Mouse (Mus musculus): ENCODE measurements around the gene Chtf18. TPM values are rescaled to one million over a fixed set of nuclear protein-coding genes. Genes with fewer than 3 reads are reported as not detected.

Gene Chtf18
- polyA plus RNA-seq, 1 experiment from 2014 or later: 41.2 TPM

GRCm38 (mm10) chr17:25716711-25717637 lies 10.2 kb downstream of the Chtf18 start, which contains the start of gene Gng13:
TSS of gene Gng13 (plus strand) at chr17:25717171.
- H3K9me3 ChIP-seq (ENCODE audit: low read length): no peaks in the 10 kb centered on the region
- H3K4me3 ChIP-seq (ENCODE audit: low read length): peak within 1 kb of the TSS; percentile 44
- peak; percentile 62; the same call in 1 of the 2 replicates for ATAC-seq (ENCODE audit: low FRiP score, low TSS enrichment)
- H3K4me1 ChIP-seq (ENCODE audit: insufficient read depth, low read length): peaks cover 15% of the 10 kb centered on the region
- H3K27me3 ChIP-seq (ENCODE audit: insufficient read depth, low read length): peaks cover 18% of the 10 kb centered on the region
- peak within 1 kb of the TSS; percentile 61 for H3K9ac ChIP-seq (replicated peaks; ENCODE audit: low read length)
- H3K36me3 ChIP-seq (ENCODE audit: insufficient read depth, low read length): peaks cover 22% of the 10 kb centered on the region
- H3K4me2 ChIP-seq (replicated peaks; ENCODE audit: low read depth, low read length): peak within 1 kb of the TSS; percentile 66
- H3K27ac ChIP-seq (ENCODE audit: low read length): no peak within 1 kb of the TSS
- 2% methylated on average over 45 of the region's 45 CpGs for WGBS

GRCm38 (mm10) chr17:25716130-25716529 lies 11.1 kb downstream of the Chtf18 start:
- Histone ChIP-seq H3K4me2 (replicated peaks; ENCODE audit: low read depth, low read length) (no peak overlapping the region), H3K9me3 (ENCODE audit: low read length) (no peaks in the 10 kb centered on the region), H3K4me1 (ENCODE audit: insufficient read depth, low read length) (peaks cover 15% of the 10 kb centered on the region), H3K4me3 (ENCODE audit: low read length) (no peak overlapping the region), H3K27ac (ENCODE audit: low read length) (no peak overlapping the region), H3K36me3 (ENCODE audit: insufficient read depth, low read length) (peaks cover 19% of the 10 kb centered on the region), H3K27me3 (ENCODE audit: insufficient read depth, low read length) (peaks cover 18% of the 10 kb centered on the region), H3K9ac (replicated peaks; ENCODE audit: low read length) (no peak overlapping the region)
- WGBS: 8% methylated on average over 6 of the region's 6 CpGs
- no peak for ATAC-seq (ENCODE audit: low FRiP score, low TSS enrichment)

- Histone ChIP-seq H3K4me2 (replicated peaks; ENCODE audit: low read depth, low read length) (no peak overlapping the region), H3K4me3 (ENCODE audit: low read length) (no peak overlapping the region), H3K36me3 (ENCODE audit: insufficient read depth, low read length) (peaks cover 13% of the 10 kb centered on the region), H3K9me3 (ENCODE audit: low read length) (no peaks in the 10 kb centered on the region), H3K9ac (replicated peaks; ENCODE audit: low read length) (no peak overlapping the region), H3K27me3 (ENCODE audit: insufficient read depth, low read length) (peaks cover 18% of the 10 kb centered on the region), H3K27ac (ENCODE audit: low read length) (no peak overlapping the region), H3K4me1 (ENCODE audit: insufficient read depth, low read length) (peaks cover 15% of the 10 kb centered on the region)
- no peak for ATAC-seq (ENCODE audit: low FRiP score, low TSS enrichment)
- 65% methylated on average over 3 of the region's 3 CpGs for WGBS
Observed at GRCm38 (mm10) chr17:25715627-25716026, 11.6 kb downstream of the Chtf18 start.

- Histone ChIP-seq H3K4me2 (replicated peaks; ENCODE audit: low read depth, low read length) (no peak overlapping the region), H3K36me3 (ENCODE audit: insufficient read depth, low read length) (no peaks in the 10 kb centered on the region), H3K4me1 (ENCODE audit: insufficient read depth, low read length) (peaks cover 2% of the 10 kb centered on the region; the same call in 1 of the 2 replicates), H3K9me3 (ENCODE audit: low read length) (0 out of 2 replicates have a peak, but pooled peaks cover 5% of the 10 kb centered on the region), H3K27me3 (ENCODE audit: insufficient read depth, low read length) (peaks cover 5% of the 10 kb centered on the region; the same call in 1 of the 2 replicates), H3K4me3 (ENCODE audit: low read length) (no peak overlapping the region), H3K9ac (replicated peaks; ENCODE audit: low read length) (no peak overlapping the region), H3K27ac (ENCODE audit: low read length) (no peak overlapping the region)
- ATAC-seq (ENCODE audit: low FRiP score, low TSS enrichment): no peak
- WGBS: 77% methylated on average over 4 of the region's 4 CpGs
Observed at GRCm38 (mm10) chr17:25711136-25711535, 16.1 kb downstream of the Chtf18 start.

- 90% methylated on average over 2 of the region's 2 CpGs for WGBS
Observed at GRCm38 (mm10) chr17:25709994-25710393, 17.2 kb downstream of the Chtf18 start.

GRCm38 (mm10) chr17:25700863-25701496 lies 26.2 kb downstream of the Chtf18 start:
- 62% methylated on average over 9 of the region's 9 CpGs for WGBS
- no peak overlapping the region for H3K27ac ChIP-seq (ENCODE audit: low read length)
- H3K4me1 ChIP-seq (ENCODE audit: insufficient read depth, low read length): no peaks in the 10 kb centered on the region
- H3K27me3 ChIP-seq (ENCODE audit: insufficient read depth, low read length): no peaks in the 10 kb centered on the region
- no peak overlapping the region for H3K4me2 ChIP-seq (replicated peaks; ENCODE audit: low read depth, low read length)
- H3K36me3 ChIP-seq (ENCODE audit: insufficient read depth, low read length): no peaks in the 10 kb centered on the region
- no peak overlapping the region for H3K9ac ChIP-seq (replicated peaks; ENCODE audit: low read length)
- ATAC-seq (ENCODE audit: low FRiP score, low TSS enrichment): no peak
- H3K9me3 ChIP-seq (ENCODE audit: low read length): no peaks in the 10 kb centered on the region
- H3K4me3 ChIP-seq (ENCODE audit: low read length): no peak overlapping the region

More at GRCm38 (mm10) chr17:25709994-25710393, 17.2 kb downstream of the Chtf18 start:
- H3K27me3 ChIP-seq (ENCODE audit: insufficient read depth, low read length): no peaks in the 10 kb centered on the region
- H3K4me2 ChIP-seq (replicated peaks; ENCODE audit: low read depth, low read length): no peak overlapping the region
- H3K36me3 ChIP-seq (ENCODE audit: insufficient read depth, low read length): no peaks in the 10 kb centered on the region
- no peak for ATAC-seq (ENCODE audit: low FRiP score, low TSS enrichment)
- H3K4me3 ChIP-seq (ENCODE audit: low read length): no peak overlapping the region
- H3K27ac ChIP-seq (ENCODE audit: low read length): no peak overlapping the region
- H3K4me1 ChIP-seq (ENCODE audit: insufficient read depth, low read length): no peaks in the 10 kb centered on the region
- H3K9ac ChIP-seq (replicated peaks; ENCODE audit: low read length): no peak overlapping the region
- H3K9me3 ChIP-seq (ENCODE audit: low read length): 0 out of 2 replicates have a peak, but pooled peaks cover 5% of the 10 kb centered on the region

GRCm38 (mm10) chr17:25698446-25698845 lies 28.8 kb downstream of the Chtf18 start:
- no peaks in the 10 kb centered on the region for H3K9me3 ChIP-seq (ENCODE audit: low read length)
- no peak overlapping the region for H3K27ac ChIP-seq (ENCODE audit: low read length)
- H3K36me3 ChIP-seq (ENCODE audit: insufficient read depth, low read length): no peaks in the 10 kb centered on the region
- WGBS: 12% methylated on average over 7 of the region's 7 CpGs
- H3K9ac ChIP-seq (replicated peaks; ENCODE audit: low read length): no peak overlapping the region
- ATAC-seq (ENCODE audit: low FRiP score, low TSS enrichment): peak; percentile 73; the same call in 1 of the 2 replicates
- no peak overlapping the region for H3K4me2 ChIP-seq (replicated peaks; ENCODE audit: low read depth, low read length)
- no peak overlapping the region for H3K4me3 ChIP-seq (ENCODE audit: low read length)
- H3K27me3 ChIP-seq (ENCODE audit: insufficient read depth, low read length): no peaks in the 10 kb centered on the region
- no peaks in the 10 kb centered on the region for H3K4me1 ChIP-seq (ENCODE audit: insufficient read depth, low read length)

- Histone ChIP-seq H3K9me3 (ENCODE audit: low read length) (no peaks in the 10 kb centered on the region), H3K4me2 (replicated peaks; ENCODE audit: low read depth, low read length) (no peak overlapping the region), H3K9ac (replicated peaks; ENCODE audit: low read length) (no peak overlapping the region), H3K27ac (ENCODE audit: low read length) (no peak overlapping the region), H3K36me3 (ENCODE audit: insufficient read depth, low read length) (no peaks in the 10 kb centered on the region), H3K27me3 (ENCODE audit: insufficient read depth, low read length) (no peaks in the 10 kb centered on the region), H3K4me1 (ENCODE audit: insufficient read depth, low read length) (no peaks in the 10 kb centered on the region), H3K4me3 (ENCODE audit: low read length) (no peak overlapping the region)
- ATAC-seq (ENCODE audit: low FRiP score, low TSS enrichment): no peak
- 28% methylated on average over 1 of the region's 1 CpGs for WGBS
Observed at GRCm38 (mm10) chr17:25696263-25696662, 31.0 kb downstream of the Chtf18 start.

GRCm38 (mm10) chr17:25688922-25689321 lies 38.3 kb downstream of the Chtf18 start:
- Histone ChIP-seq H3K27ac (ENCODE audit: low read length) (no peak overlapping the region), H3K27me3 (ENCODE audit: insufficient read depth, low read length) (no peaks in the 10 kb centered on the region), H3K9me3 (ENCODE audit: low read length) (no peaks in the 10 kb centered on the region), H3K4me3 (ENCODE audit: low read length) (no peak overlapping the region), H3K4me1 (ENCODE audit: insufficient read depth, low read length) (no peaks in the 10 kb centered on the region), H3K36me3 (ENCODE audit: insufficient read depth, low read length) (no peaks in the 10 kb centered on the region), H3K9ac (replicated peaks; ENCODE audit: low read length) (no peak overlapping the region), H3K4me2 (replicated peaks; ENCODE audit: low read depth, low read length) (no peak overlapping the region)
- ATAC-seq (ENCODE audit: low FRiP score, low TSS enrichment): no peak
- WGBS: 72% methylated on average over 4 of the region's 4 CpGs
